Mouse (Mus musculus) hindbrain, embryonic 16.5 days (tissue): ENCODE results near the gene Obsl1. TPM values are rescaled to one million over a fixed set of nuclear protein-coding genes. Genes with fewer than 3 reads are reported as not detected.

Source experiments
- ATAC-seq: fragments of 200-750 bp; cut with Nextera tagmentation; 2 replicates; pipeline ENCODE4 v1.8.0; 2017; ENCODE audit warnings: moderate TSS enrichment, moderate library complexity
- H3K27ac ChIP-seq: fragments of 300-500 bp; sonication (generic); 2 replicates; pipeline ENCODE4 v1.5.1; 2014; ENCODE audit warnings: low read depth, mild to moderate bottlenecking, control low read depth, low read length, moderate library complexity
- H3K27me3 ChIP-seq: fragments of 300-500 bp; sonication (generic); replicated peaks from 2 replicates; pipeline ENCODE4 v1.6.1; 2014; ENCODE audit warnings: low read length; ENCODE audit not compliant: control insufficient read depth, insufficient read depth
- H3K36me3 ChIP-seq: fragments of 300-500 bp; sonication (generic); 2 replicates; pipeline ENCODE4 v1.6.1; 2014; ENCODE audit warnings: mild to moderate bottlenecking, low read length, moderate library complexity, mixed read lengths; ENCODE audit not compliant: control insufficient read depth, insufficient read depth
- H3K4me1 ChIP-seq: fragments of 300-500 bp; sonication (generic); 2 replicates; pipeline ENCODE4 v1.6.1; 2014; ENCODE audit warnings: low read depth, low read length; ENCODE audit not compliant: control insufficient read depth, insufficient read depth
- H3K4me2 ChIP-seq: fragments of 300-500 bp; sonication (generic); 2 replicates; pipeline ENCODE4 v1.6.1; 2014; ENCODE audit warnings: mild to moderate bottlenecking, low read length, control low read depth, moderate library complexity
- H3K4me3 ChIP-seq: fragments of 300-500 bp; sonication (generic); 2 replicates; pipeline ENCODE4 v1.5.1; 2014; ENCODE audit warnings: mild to moderate bottlenecking, low read length, control low read depth, moderate library complexity
- H3K9ac ChIP-seq: fragments of 300-500 bp; sonication (generic); 2 replicates; pipeline ENCODE4 v1.6.1; 2014; ENCODE audit warnings: low read depth, mild to moderate bottlenecking, control low read depth, low read length, moderate library complexity
- H3K9me3 ChIP-seq: fragments of 300-500 bp; sonication (generic); 2 replicates; pipeline ENCODE4 v1.6.1; 2014; ENCODE audit warnings: mild to moderate bottlenecking, low read length, moderate library complexity; ENCODE audit not compliant: control insufficient read depth
- WGBS: fragments of 180-500 bp; shearing (Covaris S2); extraction: QIAGEN DNeasy Blood & Tissue Kit; methylation state at CpG from one replicate; pipeline ENCODE4 v1.1.7; 2014; 5-methylcytosine and 5-hydroxymethylcytosine counted together
- polyA plus RNA-seq: library from polyadenylated mRNA; unstranded; fragments of >200 nt; fragmentation: Nextera tagmentation; extraction: Ambion mirVana; gene quantifications from 2 replicates; pipeline ENCODE4 v1.2.1, GENCODE M21; 2015

Obsl1 gene
- polyA plus RNA-seq, 1 experiment from 2014 or later = 25.4 TPM

DNA sequence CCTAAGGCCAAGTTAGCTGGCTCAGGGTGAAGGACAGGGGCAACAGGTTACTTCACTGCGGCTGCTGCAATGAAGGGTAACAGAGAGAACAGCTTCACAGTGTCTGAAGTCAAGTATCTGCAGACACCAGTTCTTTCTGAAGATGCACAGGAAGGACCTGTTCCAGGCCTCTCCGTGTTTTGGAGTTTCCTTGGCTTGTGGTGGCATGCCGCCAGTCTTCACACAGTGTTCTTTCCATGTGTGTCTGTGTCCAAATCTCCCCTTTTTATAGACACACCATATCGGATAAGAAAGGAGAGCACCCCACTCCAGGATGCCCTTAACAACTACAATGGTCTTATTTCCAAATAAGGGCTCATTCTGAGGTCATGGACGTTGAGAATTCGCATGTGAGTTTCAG is 38.1 kb upstream of the Obsl1 start:
- Histone ChIP-seq H3K4me1 (peaks cover 17% of the 10 kb centered on the region), H3K27ac (no peak overlapping the region), H3K27me3 (no peaks in the 10 kb centered on the region), H3K4me3 (no peak overlapping the region), H3K4me2 (no peak overlapping the region), H3K9me3 (no peaks in the 10 kb centered on the region), H3K36me3 (peaks cover 2% of the 10 kb centered on the region; the same call in 1 of the 2 replicates), H3K9ac (no peak overlapping the region)
- no peak for ATAC-seq
- 87% methylated on average over 6 of the region's 6 CpGs for WGBS

DNA sequence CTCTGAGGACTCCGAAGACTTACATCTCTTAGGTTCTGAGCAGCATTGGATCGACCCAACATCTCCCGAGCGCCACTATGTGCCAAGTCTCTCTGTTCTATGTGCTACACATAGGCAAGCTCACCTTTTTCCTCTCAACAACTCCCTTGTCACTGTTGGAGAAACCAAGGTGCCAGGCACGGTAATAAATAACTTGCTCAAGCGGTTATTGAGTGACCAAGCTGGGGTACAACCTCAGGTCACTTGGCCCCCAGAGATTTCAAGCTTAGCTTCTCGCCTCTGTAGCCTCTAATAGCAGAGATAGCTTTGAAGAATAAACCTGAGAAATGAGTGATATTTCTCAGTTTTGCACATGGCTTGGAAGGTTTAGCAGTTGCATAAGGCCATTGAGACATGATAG is 35.2 kb upstream of the Obsl1 start:
- peaks cover 7% of the 10 kb centered on the region for H3K4me1 ChIP-seq
- WGBS = 94% methylated on average over 7 of the region's 7 CpGs
- H3K4me3 ChIP-seq = no peak overlapping the region
- no peak overlapping the region for H3K9ac ChIP-seq
- no peaks in the 10 kb centered on the region for H3K36me3 ChIP-seq
- H3K4me2 ChIP-seq = no peak overlapping the region
- H3K27ac ChIP-seq = no peak overlapping the region
- no peak for ATAC-seq
- no peaks in the 10 kb centered on the region for H3K27me3 ChIP-seq
- H3K9me3 ChIP-seq = no peaks in the 10 kb centered on the region

DNA sequence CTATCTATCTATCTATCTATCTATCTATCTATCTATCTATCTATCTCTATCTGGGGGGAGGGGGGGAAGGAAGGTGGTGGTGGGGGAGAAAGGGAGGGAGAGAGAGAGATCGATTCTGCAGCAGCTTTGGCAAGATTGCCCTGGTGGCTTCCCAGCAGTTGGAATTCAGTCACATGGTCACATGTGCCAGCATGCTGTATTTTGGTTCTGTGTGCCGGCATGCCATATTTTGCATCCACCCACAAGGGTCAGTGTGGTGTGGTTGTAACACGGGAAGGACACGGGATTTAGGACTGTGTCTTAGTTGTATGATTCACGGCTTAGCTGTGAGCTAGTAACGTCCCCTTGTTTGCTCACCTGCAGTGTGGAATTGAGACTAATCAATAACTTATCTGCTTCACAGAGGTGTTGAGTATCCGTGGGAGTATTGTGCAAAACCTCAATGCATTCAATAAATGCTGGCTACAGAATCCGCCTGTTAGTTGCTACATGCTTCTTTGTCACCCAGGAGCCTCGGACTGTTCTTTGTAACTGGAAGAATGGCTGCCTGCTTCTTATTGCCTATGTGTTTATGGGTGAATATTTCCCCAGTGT is 32.4 kb upstream of the Obsl1 start:
- H3K9ac ChIP-seq = no peak overlapping the region
- H3K27me3 ChIP-seq = no peaks in the 10 kb centered on the region
- WGBS = 83% methylated on average over 9 of the region's 9 CpGs
- H3K4me1 ChIP-seq = no peaks in the 10 kb centered on the region
- H3K4me3 ChIP-seq = no peak overlapping the region
- H3K36me3 ChIP-seq = peaks cover 13% of the 10 kb centered on the region
- H3K9me3 ChIP-seq = no peaks in the 10 kb centered on the region
- no peak overlapping the region for H3K4me2 ChIP-seq
- ATAC-seq = no peak
- no peak overlapping the region for H3K27ac ChIP-seq

DNA sequence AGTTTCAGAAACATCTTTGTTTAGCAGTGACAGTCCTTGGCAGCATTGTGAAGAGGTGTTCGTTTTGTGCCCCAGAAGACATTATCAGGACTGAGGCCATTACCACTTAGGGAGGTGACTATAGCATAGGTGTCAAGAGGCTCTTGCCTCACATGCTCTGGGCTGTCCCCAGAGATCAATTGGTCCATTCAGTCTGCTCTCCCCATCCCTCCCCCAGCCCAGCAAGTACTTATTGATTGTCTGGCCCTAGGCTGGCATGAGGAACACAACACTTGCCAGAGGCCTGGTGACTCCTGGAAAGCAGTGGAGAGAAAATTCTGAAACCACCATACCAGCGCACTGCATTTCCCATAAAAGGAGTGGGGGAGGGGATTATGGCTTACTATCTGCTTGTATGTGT is 31.3 kb upstream of the Obsl1 start:
- WGBS = 83% methylated on average over 2 of the region's 2 CpGs
- Histone ChIP-seq H3K4me1 (no peaks in the 10 kb centered on the region), H3K27me3 (no peaks in the 10 kb centered on the region), H3K27ac (no peak overlapping the region), H3K4me3 (no peak overlapping the region), H3K9me3 (no peaks in the 10 kb centered on the region), H3K36me3 (peaks cover 18% of the 10 kb centered on the region), H3K4me2 (no peak overlapping the region), H3K9ac (no peak overlapping the region)
- no peak for ATAC-seq

DNA sequence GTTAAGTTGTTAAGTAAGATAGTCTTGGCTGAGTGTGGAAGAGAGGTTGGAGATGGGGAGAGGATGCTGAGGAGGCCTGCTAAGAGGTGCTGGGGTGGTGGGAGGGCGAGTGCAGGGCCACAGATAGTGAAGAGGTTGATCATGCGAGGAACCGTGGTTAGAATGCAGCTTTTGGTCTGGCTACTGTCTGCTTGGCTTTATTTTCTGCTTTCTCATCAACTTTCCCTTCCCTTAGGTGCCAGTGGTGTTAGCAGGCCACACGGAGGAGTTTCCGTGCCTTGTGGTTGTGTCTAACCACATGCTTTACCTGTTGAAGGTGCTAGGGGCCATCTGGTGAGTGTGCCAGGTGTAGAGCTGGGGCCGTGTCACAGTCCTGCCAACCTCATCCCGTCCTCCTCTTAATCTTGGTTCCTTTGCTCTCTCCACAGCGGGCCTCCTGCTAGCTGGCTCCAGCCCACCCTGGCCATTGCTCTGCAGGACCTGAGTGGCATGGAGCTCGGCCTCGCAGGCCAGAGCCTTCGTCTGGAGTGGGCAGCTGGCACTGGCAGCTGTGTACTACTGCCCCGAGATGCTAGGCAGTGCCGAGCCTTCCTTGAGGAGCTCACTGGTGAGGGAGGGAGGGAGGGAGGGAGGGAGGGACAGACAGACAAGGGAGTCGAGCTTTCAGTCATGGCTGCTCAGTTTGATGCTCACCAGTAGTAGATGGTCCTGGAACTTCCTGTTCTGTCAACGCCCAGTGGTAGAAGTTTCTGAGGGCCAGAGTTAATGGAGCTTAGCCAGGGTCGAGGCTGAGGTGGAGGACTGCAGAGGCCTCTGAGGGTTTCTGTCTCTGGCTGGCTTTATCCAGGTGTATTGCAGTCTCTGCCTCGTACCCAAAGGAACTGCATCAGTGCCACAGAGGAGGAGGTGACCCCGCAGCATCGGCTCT is 27.3 kb upstream of the Obsl1 start:
- WGBS = 89% methylated on average over 19 of the region's 19 CpGs
- Histone ChIP-seq H3K4me2 (no peak overlapping the region), H3K4me1 (no peaks in the 10 kb centered on the region), H3K4me3 (no peak overlapping the region), H3K36me3 (peaks cover 23% of the 10 kb centered on the region), H3K27me3 (no peaks in the 10 kb centered on the region), H3K9me3 (no peaks in the 10 kb centered on the region), H3K9ac (no peak overlapping the region), H3K27ac (no peak overlapping the region)
- ATAC-seq = no peak

DNA sequence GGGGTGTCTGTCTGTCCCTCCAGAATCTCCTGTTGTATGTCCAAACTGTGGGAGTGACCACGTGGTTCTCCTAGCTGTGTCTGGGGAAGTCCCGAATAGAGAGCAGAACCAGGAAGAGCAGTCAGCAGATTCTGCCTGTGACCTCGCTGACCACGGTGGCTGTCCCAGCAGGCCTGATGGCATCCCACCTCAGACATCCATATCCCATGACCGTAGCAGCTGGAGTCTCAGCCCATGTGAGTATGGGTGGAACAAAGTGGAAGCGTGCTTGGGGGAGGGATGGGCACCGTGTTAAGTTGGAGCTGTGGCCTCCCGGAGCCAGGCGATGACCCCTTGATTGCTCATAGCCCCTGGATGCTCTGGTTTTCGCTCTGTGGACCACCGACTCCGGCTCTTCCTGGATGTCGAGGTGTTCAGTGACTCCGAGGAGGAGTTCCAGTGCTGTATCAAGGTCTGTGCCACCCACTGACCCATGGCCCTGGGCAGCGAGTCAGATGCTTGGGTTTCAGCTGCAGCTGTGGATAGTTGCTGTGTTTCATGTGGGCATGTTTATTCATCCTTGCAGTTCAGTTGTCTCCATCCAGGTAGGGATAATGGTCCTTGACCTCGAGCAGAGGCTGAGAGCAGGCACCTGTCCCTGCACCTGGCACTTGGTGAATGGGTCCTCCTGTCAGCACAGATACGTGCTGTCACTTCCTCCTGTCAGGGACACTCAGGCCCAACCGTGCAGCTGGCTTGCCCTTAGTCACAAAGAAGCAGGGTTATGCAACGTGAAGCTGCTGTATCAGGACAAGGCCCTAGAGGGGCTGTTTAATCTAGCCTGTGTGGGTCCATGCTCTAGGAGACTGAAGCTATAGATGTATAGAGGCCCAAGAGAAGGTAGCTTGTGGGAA is 26.3 kb upstream of the Obsl1 start:
- 90% methylated on average over 18 of the region's 19 CpGs for WGBS
- Histone ChIP-seq H3K4me2 (no peak overlapping the region), H3K27ac (no peak overlapping the region), H3K9ac (no peak overlapping the region), H3K4me3 (no peak overlapping the region), H3K27me3 (no peaks in the 10 kb centered on the region), H3K36me3 (peaks cover 23% of the 10 kb centered on the region), H3K4me1 (no peaks in the 10 kb centered on the region), H3K9me3 (no peaks in the 10 kb centered on the region)
- ATAC-seq = no peak

DNA sequence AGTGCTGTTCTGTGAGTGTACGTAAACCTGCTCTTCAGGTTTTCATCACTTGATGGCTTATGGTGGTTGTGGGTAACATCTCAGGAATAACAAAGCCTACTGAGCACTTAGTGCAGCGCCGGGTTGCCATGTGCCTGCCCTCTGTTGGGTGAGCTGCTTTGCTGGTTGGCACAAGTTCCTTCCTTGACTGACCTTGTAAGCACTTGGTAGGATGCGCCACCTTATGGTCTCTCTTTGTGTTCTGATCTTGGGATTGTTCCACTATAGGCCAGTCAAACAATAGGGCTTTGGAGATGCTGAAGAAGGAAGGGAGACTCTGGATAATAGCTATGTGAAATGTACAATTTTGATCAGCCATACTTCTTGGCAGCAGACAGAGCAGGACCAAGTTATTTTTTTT is 24.3 kb upstream of the Obsl1 start:
- ATAC-seq = no peak
- no peak overlapping the region for H3K27ac ChIP-seq
- H3K36me3 ChIP-seq = peaks cover 26% of the 10 kb centered on the region
- no peak overlapping the region for H3K4me3 ChIP-seq
- no peak overlapping the region for H3K9ac ChIP-seq
- H3K27me3 ChIP-seq = no peaks in the 10 kb centered on the region
- no peaks in the 10 kb centered on the region for H3K4me1 ChIP-seq
- 71% methylated on average over 4 of the region's 4 CpGs for WGBS
- no peak overlapping the region for H3K4me2 ChIP-seq
- H3K9me3 ChIP-seq = no peaks in the 10 kb centered on the region

DNA sequence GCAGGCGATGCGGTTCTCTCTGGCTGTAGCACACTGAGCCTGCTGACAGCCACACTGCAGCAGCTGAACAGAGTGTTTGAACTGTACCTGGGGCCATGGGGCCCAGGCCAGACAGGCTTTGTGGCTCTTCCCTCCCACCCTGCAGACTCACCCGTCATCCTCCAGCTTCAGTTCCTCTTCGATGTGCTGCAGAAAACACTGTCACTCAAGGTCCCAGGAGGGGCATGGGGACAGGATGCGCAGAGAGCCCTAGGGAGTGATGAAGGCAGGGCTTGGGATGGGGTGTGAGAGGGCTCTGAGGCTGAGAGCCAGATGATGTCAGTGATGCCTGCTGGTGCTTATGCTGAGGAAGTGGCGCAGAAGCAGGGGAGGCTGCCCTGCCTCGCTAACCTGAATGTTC is 18.4 kb upstream of the Obsl1 start:
- Histone ChIP-seq H3K4me2 (no peak overlapping the region), H3K9ac (no peak overlapping the region), H3K4me3 (no peak overlapping the region), H3K9me3 (no peaks in the 10 kb centered on the region), H3K4me1 (peaks cover 8% of the 10 kb centered on the region), H3K36me3 (peaks cover 11% of the 10 kb centered on the region; the same call in 1 of the 2 replicates), H3K27ac (no peak overlapping the region), H3K27me3 (no peaks in the 10 kb centered on the region)
- WGBS = 89% methylated on average over 7 of the region's 7 CpGs
- no peak for ATAC-seq
